Mouse (Mus musculus) ES-E14 (cell line): ENCODE results near the gene Acin1. TPM values are rescaled to one million over a fixed set of nuclear protein-coding genes. Genes with fewer than 3 reads are reported as not detected.
"Not testable (repeated sequence)": the region's sequence is repeated elsewhere in the genome, so short reads cannot be mapped to it uniquely, and the experiment has no call there.

Experiments
- DNase-seq: peaks from one replicate; pipeline ENCODE4 v3.0.0-alpha.2; 2013; ENCODE audit warnings: low read depth, low spot score
- H3K27ac ChIP-seq: 2 replicates; pipeline ENCODE4 v1.5.1; 2012; ENCODE audit warnings: low read depth, mild to moderate bottlenecking, low read length, moderate library complexity, mixed read lengths; ENCODE audit not compliant: poor library complexity, insufficient read depth, severe bottlenecking
- H3K36me3 ChIP-seq: 2 replicates; pipeline ENCODE4 v1.6.1; 2012; ENCODE audit warnings: mild to moderate bottlenecking, low read length, moderate library complexity, mixed read lengths; ENCODE audit not compliant: control insufficient read depth, poor library complexity, insufficient read depth, severe bottlenecking
- H3K4me1 ChIP-seq, 2 experiments: fragments of 150-350 bp in 1 of 2; sonication (generic) in 1 of 2; 2 replicates each; pipeline ENCODE4 v1.6.1; 2012; ENCODE audit warnings: low read length in 2 of 2, mild to moderate bottlenecking in 1 of 2, mixed read lengths in 1 of 2; ENCODE audit not compliant: control insufficient read depth in 2 of 2, insufficient read depth in 2 of 2, poor library complexity in 1 of 2
- H3K4me3 ChIP-seq, 2 experiments: fragments of 150-350 bp in 1 of 2; sonication (generic) in 1 of 2; 2 replicates each; pipeline ENCODE4 v1.5.1; 2012; ENCODE audit warnings: low read length in 2 of 2, low read depth in 1 of 2, mild to moderate bottlenecking in 1 of 2, mixed read lengths in 1 of 2; ENCODE audit not compliant: insufficient read depth in 1 of 2, poor library complexity in 1 of 2, severe bottlenecking in 1 of 2
- H3K9ac ChIP-seq: 2 replicates; pipeline ENCODE4 v1.6.1; 2012; ENCODE audit warnings: low read depth, mild to moderate bottlenecking, low read length, mixed read lengths; ENCODE audit not compliant: poor library complexity, insufficient read depth, severe bottlenecking
- H3K9me3 ChIP-seq: fragments of 150-350 bp; sonication (generic); 2 replicates; pipeline ENCODE4 v1.6.1; 2012; ENCODE audit warnings: low read depth, mild to moderate bottlenecking, low read length; ENCODE audit not compliant: control insufficient read depth, insufficient read depth
- CHD2 ChIP-seq: IDR thresholded peaks from 2 replicates; pipeline ENCODE4 v1.6.1; 2014; ENCODE audit warnings: mild to moderate bottlenecking, low read depth, low read length, inconsistent platforms
- HCFC1 ChIP-seq: IDR thresholded peaks from 2 replicates; pipeline ENCODE4 v1.6.1; 2012; ENCODE audit warnings: low read length, inconsistent platforms, borderline replicate concordance; ENCODE audit not compliant: insufficient read depth
- MAFK ChIP-seq: IDR thresholded peaks from 2 replicates; pipeline ENCODE4 v1.6.1; 2014; ENCODE audit warnings: mild to moderate bottlenecking, low read depth, low read length, inconsistent platforms; ENCODE audit not compliant: insufficient read depth
- ZC3H11A ChIP-seq: IDR thresholded peaks from 2 replicates; pipeline ENCODE4 v1.6.1; 2012; ENCODE audit warnings: low read depth, mild to moderate bottlenecking, inconsistent platforms, low read length, borderline replicate concordance
- ZNF384 ChIP-seq: IDR thresholded peaks from 2 replicates; pipeline ENCODE4 v1.6.1; 2012; ENCODE audit warnings: low read depth, low read length, inconsistent platforms
- in situ Hi-C, 2 experiments: fragments of 600-800 bp; cut with MboI; formaldehyde crosslinking; loops; one replicate each; pipeline ENCODE4 v1.15.1; 2025; ENCODE audit warnings: low sequenced_read_pairs in 2 of 2, inconsistent platforms in 1 of 2; ENCODE audit not compliant: unreplicated experiment in 2 of 2
- total RNA-seq: library from RNA; depleted of rRNA; stranded (reverse); fragments of 300-350 nt; gene quantifications from 2 replicates; pipeline ENCODE4 v1.2.3, GENCODE M21; 2012

The Acin1 gene
- total RNA-seq, 1 experiment: 121 TPM

DNA sequence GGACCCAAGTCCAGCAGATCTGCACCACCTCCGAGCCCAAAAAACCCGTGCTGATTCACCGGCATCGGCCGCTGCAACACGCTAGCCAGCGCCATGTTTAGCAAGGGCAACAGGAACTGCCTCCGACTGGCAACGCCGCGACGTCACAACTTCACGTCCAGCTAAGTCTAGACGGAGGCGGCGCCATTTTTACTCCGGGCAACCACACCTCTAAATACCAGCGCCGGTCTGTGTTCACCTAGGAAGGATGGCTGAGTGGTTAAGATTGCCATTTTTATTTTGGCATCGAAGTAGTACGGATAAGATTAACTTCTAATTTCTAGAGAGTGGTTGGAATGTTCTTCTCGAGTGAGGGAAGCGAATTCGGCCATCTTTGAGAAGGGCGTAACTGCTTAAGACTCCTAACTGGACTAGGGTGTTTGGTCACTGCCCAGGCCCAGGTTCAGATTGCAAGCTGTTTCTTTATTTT is 68.8 kb downstream of the Acin1 start, which contains the start of gene Psmb5:
Psmb5 (minus strand) TSS at position 126 of the 469 bp plus-strand sequence.
- in situ Hi-C loops: no loop called here
- Histone ChIP-seq H3K9ac (peak within 1 kb of the TSS; percentile 90), H3K36me3 (peaks cover 22% of the 10 kb centered on the region), H3K9me3 (no peaks in the 10 kb centered on the region), H3K4me3 (peak within 1 kb of the TSS; percentile 90 to 91), H3K27ac (peak within 1 kb of the TSS; percentile 65), H3K4me1 (peaks cover 0 to 6% of the 10 kb centered on the region in 2 experiments; a peak in 2 of 4 replicates)
- peak; percentile 79 for DNase-seq
- TF ChIP-seq CHD2: no peak
- no peak for TF ChIP-seq MAFK
- TF ChIP-seq HCFC1: peak; percentile 89

DNA sequence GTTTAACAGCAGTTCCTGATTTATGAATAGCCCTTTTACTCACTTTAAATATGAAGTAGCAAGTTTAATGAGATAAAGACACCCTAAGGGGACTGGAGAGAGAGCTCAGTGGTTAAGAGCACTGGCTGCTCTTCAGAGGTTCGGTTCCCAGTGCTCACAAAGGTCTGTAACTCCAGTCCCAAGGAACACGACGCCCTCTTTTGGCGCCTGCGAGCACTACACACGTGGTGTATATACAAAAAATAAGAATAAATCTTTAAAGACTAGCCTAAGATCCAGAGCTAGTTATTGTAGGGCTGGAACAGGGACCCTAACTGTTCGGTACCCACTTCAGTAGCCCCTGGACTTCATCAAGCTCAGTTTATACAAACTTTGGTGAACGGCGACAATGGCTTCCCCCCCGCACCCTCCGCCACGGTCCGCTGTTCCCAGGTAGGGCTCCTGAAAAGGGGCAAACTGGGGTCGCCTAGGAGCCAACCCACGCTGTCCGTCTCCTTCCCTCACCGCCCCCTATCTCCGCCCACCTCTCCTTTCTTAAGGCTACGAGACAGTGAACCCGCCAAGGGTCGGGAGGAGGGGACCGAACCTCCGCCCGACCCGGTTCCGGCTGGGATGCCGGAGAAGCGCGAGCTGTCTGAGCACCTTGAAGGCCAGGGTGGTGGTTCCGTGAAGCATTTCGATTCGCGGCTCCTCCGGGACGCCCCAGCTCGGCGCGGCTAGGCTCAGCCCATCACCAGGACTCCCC is 69.4 kb downstream of the Acin1 start:
- in situ Hi-C loops: no loop called here
- no peak for TF ChIP-seq MAFK
- TF ChIP-seq CHD2: no peak
- no peak for TF ChIP-seq ZC3H11A
- no peak for TF ChIP-seq HCFC1
- no peak for TF ChIP-seq ZNF384
- Histone ChIP-seq H3K9me3 (no peaks in the 10 kb centered on the region), H3K36me3 (peaks cover 27% of the 10 kb centered on the region), H3K4me1 (peaks cover 0 to 6% of the 10 kb centered on the region in 2 experiments; a peak in 2 of 4 replicates), H3K9ac (peak overlapping the region; percentile 90), H3K27ac (peak overlapping the region; percentile 65), H3K4me3 (peak overlapping the region; percentile 90 to 91)
- peak; percentile 52 for DNase-seq

- Histone ChIP-seq H3K36me3 (peaks cover 33% of the 10 kb centered on the region), H3K9me3 (no peaks in the 10 kb centered on the region), H3K27ac (no peak overlapping the region), H3K9ac (no peak overlapping the region; the same call in 1 of the 2 replicates), H3K4me3 (peak overlapping the region in 1 of 2 experiments; percentile 90; a peak in 2 of 4 replicates), H3K4me1 (peaks cover 0 to 6% of the 10 kb centered on the region in 2 experiments; a peak in 2 of 4 replicates)
- no peak for DNase-seq
- in situ Hi-C loops: no loop called here
- TF ChIP-seq ZNF384 (no peak), HCFC1 (no peak), ZC3H11A (no peak), CHD2 (no peak), MAFK (no peak)
Measured at GRCm38 (mm10) chr14:54616226-54616825, 70.4 kb downstream of the Acin1 start.

- in situ Hi-C loops, H3K4me1 ChIP-seq, H3K9me3 ChIP-seq, H3K9ac ChIP-seq, H3K27ac ChIP-seq, DNase-seq, H3K4me3 ChIP-seq: not testable (repeated sequence)
- H3K36me3 ChIP-seq: peaks cover 33% of the 10 kb centered on the region
Measured at GRCm38 (mm10) chr14:54614130-54614529, 72.6 kb downstream of the Acin1 start.
